Mouse (Mus musculus) testis, postnatal 10 days (tissue): Measurements from ENCODE around the gene Aldh16a1.

Source experiments
- DNase-seq: peaks from one replicate; pipeline ENCODE4 v3.0.0; 2021; ENCODE audit warnings: low spot score

Aldh16a1 gene

GRCm38 (mm10) chr7:45154096-45154992 is at the start of gene Aldh16a1, which contains the start of gene Pih1d1:
Gene Aldh16a1 (minus strand): TSS chr7:45154584.
Gene Pih1d1 (plus strand): TSS chr7:45154303.
- peak; percentile 99 for DNase-seq

DNA sequence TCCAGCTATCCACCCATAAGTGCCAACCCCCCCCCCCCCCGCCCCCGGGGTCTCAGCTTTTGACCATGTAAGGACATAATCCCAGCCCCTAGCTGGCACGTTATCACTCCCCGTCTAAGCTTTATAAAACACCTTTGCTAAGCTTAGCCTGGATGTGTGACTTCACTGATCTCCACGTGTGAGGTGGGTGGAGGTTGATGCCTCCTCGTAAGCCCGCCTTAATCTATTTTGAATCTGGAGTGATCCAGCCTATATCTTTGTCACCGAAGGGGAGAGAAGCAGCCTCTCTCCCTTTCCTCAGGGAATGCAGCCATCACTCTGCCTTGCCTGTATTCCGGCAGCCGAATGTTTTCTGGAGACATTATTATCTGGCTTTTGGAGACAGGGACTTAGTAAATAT is 48.3 kb upstream of the Aldh16a1 start:
- no peak for DNase-seq

DNA sequence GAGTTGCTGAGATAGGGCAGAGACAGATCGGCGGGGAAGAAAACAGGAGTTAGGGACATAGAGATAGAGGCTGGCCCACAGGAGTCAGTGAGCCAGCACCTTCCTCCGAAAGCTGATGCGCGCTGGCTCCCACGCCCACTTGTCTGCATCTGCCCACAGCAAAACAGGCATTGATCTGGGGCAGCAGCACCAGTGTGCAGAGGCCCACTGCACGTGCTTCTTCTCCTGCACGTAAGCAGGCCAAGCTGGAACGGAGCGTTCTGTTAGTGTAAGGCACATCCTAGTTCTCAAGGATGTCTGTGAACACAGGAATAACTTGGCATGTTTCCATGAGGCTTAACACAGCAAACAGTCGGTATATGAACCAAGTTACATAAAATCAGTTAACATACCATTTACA is 44.6 kb upstream of the Aldh16a1 start:
- no peak for DNase-seq

DNA sequence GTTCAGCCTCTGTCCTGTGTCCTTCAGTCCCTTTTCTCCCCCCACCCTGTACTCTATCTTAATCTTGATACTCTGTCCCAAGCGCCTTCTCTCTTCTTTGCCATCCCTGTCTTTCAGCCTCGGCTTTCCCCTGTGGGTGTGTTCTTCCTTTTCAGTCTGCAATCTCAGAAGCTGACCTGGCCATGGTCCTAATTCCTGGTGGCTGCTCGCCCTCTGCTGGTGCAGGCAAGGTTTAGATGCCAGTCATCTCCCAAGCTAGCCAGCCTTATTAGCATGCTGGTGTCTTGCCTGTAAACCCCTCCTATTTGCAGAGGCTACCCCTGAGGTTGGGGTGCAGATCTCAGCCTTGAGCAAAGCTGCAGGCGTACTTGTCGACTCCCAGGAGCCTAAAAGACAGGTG is 44.1 kb upstream of the Aldh16a1 start:
- DNase-seq: peak; percentile 81

GRCm38 (mm10) chr7:45196994-45197393 is 42.6 kb upstream of the Aldh16a1 start:
- DNase-seq: no peak

- DNase-seq: no peak
Measured at GRCm38 (mm10) chr7:45196176-45196535, 41.8 kb upstream of the Aldh16a1 start.

DNA sequence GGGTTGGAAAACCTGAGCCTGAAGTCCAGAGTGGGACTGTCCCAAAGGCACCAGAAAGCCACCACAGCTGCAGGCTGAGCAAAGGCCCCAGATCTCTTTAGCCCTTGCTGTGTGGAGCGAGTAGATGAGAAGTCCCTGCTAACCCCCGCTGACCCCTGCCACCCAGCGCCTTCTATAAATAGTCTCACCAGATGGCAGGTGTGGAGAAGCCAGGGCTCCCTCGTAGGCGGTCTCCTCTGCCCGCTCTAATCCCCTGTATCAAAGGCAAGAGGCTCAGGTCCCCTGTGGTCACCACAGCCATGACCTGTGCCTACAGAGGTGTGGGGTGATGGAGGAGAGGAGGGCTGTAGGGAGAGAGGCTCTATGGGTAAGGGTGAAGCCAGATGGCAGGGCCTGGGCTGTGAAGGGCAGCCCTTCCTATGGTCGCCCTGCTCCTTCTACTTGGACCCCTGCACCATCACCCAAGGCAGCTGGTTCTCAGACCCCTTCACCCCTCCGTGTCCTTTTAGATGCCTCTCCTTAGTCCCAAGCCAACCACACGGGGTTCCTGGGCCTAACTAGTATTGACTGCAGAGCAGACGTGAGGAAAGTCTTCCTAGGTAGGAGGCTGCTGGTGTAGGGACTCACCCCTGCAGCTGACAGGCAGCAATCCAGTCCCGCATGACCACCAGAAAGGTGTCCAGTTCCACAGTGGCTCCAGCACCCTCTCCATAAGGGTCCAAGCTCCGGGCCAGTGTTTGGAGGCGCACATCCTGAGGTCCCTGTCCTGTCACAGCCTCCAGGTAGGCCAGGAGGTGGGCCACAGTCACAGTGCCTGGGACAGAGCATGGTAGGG is 41.2 kb upstream of the Aldh16a1 start:
- no peak for DNase-seq

GRCm38 (mm10) chr7:45193871-45194785 is 39.7 kb upstream of the Aldh16a1 start:
- DNase-seq: no peak

DNA sequence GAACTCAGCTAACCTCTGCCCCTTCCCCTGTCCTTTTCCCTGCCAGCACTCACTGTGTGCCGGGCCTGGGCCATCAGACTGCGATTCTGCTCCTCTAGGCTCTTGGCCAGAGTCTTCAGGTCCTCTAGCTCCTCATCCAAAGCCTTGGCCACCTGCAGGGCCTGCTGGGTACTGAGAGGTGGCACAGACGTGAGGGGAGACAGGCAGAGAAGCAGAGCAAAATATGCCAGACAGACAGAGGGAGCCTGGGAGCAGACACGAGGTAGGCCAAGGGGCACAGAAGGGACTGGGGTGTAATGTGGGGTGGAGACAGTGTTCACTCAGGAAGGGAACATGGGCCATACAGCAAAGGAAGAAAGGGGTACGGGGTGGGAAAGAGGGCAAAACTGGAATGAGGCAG is 39.0 kb upstream of the Aldh16a1 start:
- no peak for DNase-seq

- DNase-seq: no peak
Measured at GRCm38 (mm10) chr7:45192585-45193310, 38.4 kb upstream of the Aldh16a1 start.

- DNase-seq: no peak
Measured at GRCm38 (mm10) chr7:45191803-45192363, 37.5 kb upstream of the Aldh16a1 start.

- DNase-seq: no peak
Measured at GRCm38 (mm10) chr7:45191161-45191560, 36.8 kb upstream of the Aldh16a1 start.

- no peak for DNase-seq
Measured at GRCm38 (mm10) chr7:45190186-45190585, 35.8 kb upstream of the Aldh16a1 start.

- DNase-seq: no peak
Measured at GRCm38 (mm10) chr7:45189600-45189999, 35.2 kb upstream of the Aldh16a1 start.

DNA sequence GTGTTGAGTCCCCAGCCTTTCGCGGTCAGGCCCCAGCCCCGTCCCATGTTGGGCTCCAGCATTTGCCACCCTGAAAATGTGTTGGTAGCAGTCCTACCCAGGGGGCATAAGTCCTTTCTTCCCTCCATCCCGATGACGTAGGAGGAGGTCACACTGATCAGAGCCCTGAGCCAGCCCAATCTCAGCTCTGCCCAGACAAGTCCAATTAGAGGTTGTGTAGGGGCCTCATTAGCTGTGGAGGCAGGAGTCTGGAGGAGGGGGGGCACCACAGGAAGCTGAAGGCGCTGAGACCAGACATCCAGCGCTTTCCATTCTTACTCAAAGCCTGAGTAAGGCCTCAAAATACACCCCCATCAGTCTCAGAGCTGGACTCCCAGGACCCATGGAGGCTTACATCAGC is 31.5 kb upstream of the Aldh16a1 start:
- DNase-seq: no peak

DNA sequence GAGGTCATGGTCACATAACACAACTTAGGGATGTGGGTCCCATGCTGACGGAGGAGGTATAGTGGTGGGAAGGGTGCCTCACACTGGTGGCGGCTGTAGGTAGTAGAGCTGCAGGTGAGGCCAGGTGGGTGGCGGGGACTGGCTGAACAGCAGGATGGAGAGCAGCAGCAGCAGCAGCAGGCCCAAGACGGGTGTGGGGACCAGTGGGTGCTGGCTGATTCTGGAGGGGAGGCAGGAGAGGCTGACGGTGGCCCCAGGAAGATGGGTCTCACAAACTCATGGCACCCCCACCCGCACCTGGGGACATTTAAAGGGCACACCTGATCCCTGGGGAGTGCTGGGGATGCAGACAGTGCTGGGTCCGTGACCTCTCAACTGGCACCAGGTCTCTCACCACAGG is 29.3 kb upstream of the Aldh16a1 start:
- no peak for DNase-seq

GRCm38 (mm10) chr7:45182606-45183005 is 28.2 kb upstream of the Aldh16a1 start:
- DNase-seq: no peak

- peak; percentile 83 for DNase-seq
Measured at GRCm38 (mm10) chr7:45182199-45182601, 27.8 kb upstream of the Aldh16a1 start.

- DNase-seq: peak; percentile 64
Measured at GRCm38 (mm10) chr7:45181540-45181939, 27.2 kb upstream of the Aldh16a1 start.

DNA sequence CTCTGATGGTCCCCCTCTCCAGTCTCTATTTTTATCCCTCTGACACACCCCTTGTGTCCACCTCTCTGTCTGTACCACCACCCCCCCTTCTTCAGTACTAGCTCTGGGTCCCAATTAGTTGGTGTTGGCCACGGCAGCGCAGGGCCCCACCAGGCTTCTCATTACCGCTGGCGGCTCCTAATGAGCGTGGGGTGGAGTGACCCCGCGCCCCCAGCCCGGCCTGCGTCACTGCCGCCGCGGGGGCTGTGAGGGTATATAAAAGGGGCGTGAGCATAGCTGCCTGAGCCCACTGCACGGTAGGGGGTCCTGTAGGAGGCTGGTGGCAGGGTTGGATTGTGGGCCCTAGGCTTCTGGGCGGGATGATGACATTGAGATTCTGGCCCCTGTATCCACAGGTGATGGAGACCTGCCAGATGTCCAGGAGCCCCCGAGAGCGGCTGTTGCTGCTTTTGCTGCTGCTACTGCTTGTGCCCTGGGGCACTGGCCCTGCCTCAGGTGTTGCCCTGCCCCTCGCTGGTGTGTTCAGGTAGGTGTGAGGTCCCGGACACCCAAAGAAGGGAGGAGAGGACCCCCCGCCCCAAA is 26.6 kb upstream of the Aldh16a1 start, which contains the start of gene Pth2:
Gene Pth2 (plus strand): TSS at position 100 of the 582 bp plus-strand sequence.
- no peak for DNase-seq
